Mouse (Mus musculus) embryonic facial prominence, embryonic 11.5 days (tissue): ENCODE results near the gene Gnb2. TPM values are rescaled to one million over a fixed set of nuclear protein-coding genes. Genes with fewer than 3 reads are reported as not detected.
A peak's percentile ranks its signal among the peaks of the same experiment; 100 is the strongest.

Experiments used
- ATAC-seq: fragments of 200-750 bp; cut with Nextera tagmentation; replicated peaks from 2 replicates; pipeline ENCODE4 v1.8.0; 2017; ENCODE audit warnings: low read depth; ENCODE audit not compliant: insufficient number of reproducible peaks, low FRiP score, low TSS enrichment
- DNase-seq: peaks from one replicate; pipeline ENCODE4 v3.0.0-alpha.2; 2015; ENCODE audit warnings: low spot score
- H3K27ac ChIP-seq: fragments of 300-500 bp; sonication (generic); replicated peaks from 2 replicates; pipeline ENCODE4 v1.5.1; 2014; ENCODE audit warnings: mild to moderate bottlenecking, low read depth, low read length, control low read depth
- H3K27me3 ChIP-seq: fragments of 300-500 bp; sonication (generic); 2 replicates; pipeline ENCODE4 v1.6.1; 2014; ENCODE audit warnings: mild to moderate bottlenecking, low read length, moderate library complexity, mixed read lengths; ENCODE audit not compliant: control insufficient read depth, insufficient read depth
- H3K36me3 ChIP-seq: fragments of 300-500 bp; sonication (generic); replicated peaks from 2 replicates; pipeline ENCODE4 v1.6.1; 2014; ENCODE audit warnings: low read depth, mild to moderate bottlenecking, low read length, moderate library complexity, mixed read lengths; ENCODE audit not compliant: control insufficient read depth, insufficient read depth
- H3K4me1 ChIP-seq: fragments of 300-500 bp; sonication (generic); 2 replicates; pipeline ENCODE4 v1.6.1; 2014; ENCODE audit warnings: low read length, mixed read lengths; ENCODE audit not compliant: control insufficient read depth, insufficient read depth
- H3K4me2 ChIP-seq: fragments of 300-500 bp; sonication (generic); 2 replicates; pipeline ENCODE4 v1.6.1; 2014; ENCODE audit warnings: low read depth, mild to moderate bottlenecking, control low read depth, low read length, moderate library complexity
- H3K4me3 ChIP-seq: fragments of 300-500 bp; sonication (generic); 2 replicates; pipeline ENCODE4 v1.5.1; 2014; ENCODE audit warnings: low read depth, low read length, control low read depth
- H3K9ac ChIP-seq: fragments of 300-500 bp; sonication (generic); replicated peaks from 2 replicates; pipeline ENCODE4 v1.6.1; 2014; ENCODE audit warnings: mild to moderate bottlenecking, control low read depth, low read length
- H3K9me3 ChIP-seq: fragments of 300-500 bp; sonication (generic); replicated peaks from 2 replicates; pipeline ENCODE4 v1.6.1; 2016; ENCODE audit warnings: mild to moderate bottlenecking, low read length, inconsistent platforms, mixed read lengths; ENCODE audit not compliant: control insufficient read depth
- WGBS: fragments of 180-500 bp; shearing (Covaris S2); extraction: QIAGEN DNeasy Blood & Tissue Kit; methylation state at CpG from one replicate; pipeline ENCODE4 v1.1.7; 2014; 5-methylcytosine and 5-hydroxymethylcytosine counted together
- polyA plus RNA-seq: library from polyadenylated mRNA; unstranded; fragments of >200 nt; fragmentation: Nextera tagmentation; extraction: Ambion mirVana; gene quantifications from 2 replicates; pipeline ENCODE4 v1.2.1, GENCODE M21; 2014

The Gnb2 gene
- 352 and 367 TPM in 2 replicates for polyA plus RNA-seq

- ATAC-seq (peak; percentile 53), DNase-seq (peak; percentile 99)
- H3K9ac ChIP-seq: peak within 1 kb of the TSS; percentile 87
- peak within 1 kb of the TSS; percentile 84 for H3K4me3 ChIP-seq
- H3K27me3 ChIP-seq: no peaks in the 10 kb centered on the region
- no peaks in the 10 kb centered on the region for H3K9me3 ChIP-seq
- peak within 1 kb of the TSS; percentile 89 for H3K4me2 ChIP-seq
- peaks cover 3% of the 10 kb centered on the region; the same call in 1 of the 2 replicates for H3K4me1 ChIP-seq
- WGBS: under 1% methylated on average over 40 of the region's 40 CpGs
- H3K27ac ChIP-seq: peak within 1 kb of the TSS; percentile 84
- H3K36me3 ChIP-seq: peaks cover 13% of the 10 kb centered on the region
These were observed at the start of gene Gnb2, which contains the start of gene Epo for GRCm38 (mm10) chr5:137533117-137533827. Gene Gnb2 (minus strand): TSS chr5:137533510. Gene Epo (minus strand): TSS chr5:137533242.

- no peak overlapping the region for H3K4me2 ChIP-seq
- no peak overlapping the region for H3K27ac ChIP-seq
- H3K4me1 ChIP-seq: peaks cover 5% of the 10 kb centered on the region; the same call in 1 of the 2 replicates
- H3K4me3 ChIP-seq: no peak overlapping the region
- no peaks in the 10 kb centered on the region for H3K9me3 ChIP-seq
- 0 out of 2 replicates have a peak, but pooled peaks cover 3% of the 10 kb centered on the region for H3K27me3 ChIP-seq
- WGBS: 27% methylated on average over 8 of the region's 8 CpGs
- no peak overlapping the region for H3K9ac ChIP-seq
- DNase-seq: no peak
- no peaks in the 10 kb centered on the region for H3K36me3 ChIP-seq
- ATAC-seq: no peak
These were observed 49.4 kb upstream of the Gnb2 start for GRCm38 (mm10) chr5:137582702-137583101.

GRCm38 (mm10) chr5:137580246-137580645, 46.9 kb upstream of the Gnb2 start:
- WGBS: 81% methylated on average over 6 of the region's 6 CpGs

GRCm38 (mm10) chr5:137574470-137574901, 41.2 kb upstream of the Gnb2 start:
- Histone ChIP-seq H3K4me1 (no peaks in the 10 kb centered on the region), H3K9me3 (no peaks in the 10 kb centered on the region), H3K27me3 (no peaks in the 10 kb centered on the region), H3K27ac (no peak overlapping the region), H3K9ac (peak overlapping the region; percentile 44), H3K36me3 (no peaks in the 10 kb centered on the region), H3K4me3 (peak overlapping the region; percentile 10; the same call in 1 of the 2 replicates), H3K4me2 (peak overlapping the region; percentile 51)
- no peak for ATAC-seq
- 4% methylated on average over 27 of the region's 27 CpGs for WGBS
- peak; percentile 49 for DNase-seq

More at GRCm38 (mm10) chr5:137580246-137580645, 46.9 kb upstream of the Gnb2 start:
- no peaks in the 10 kb centered on the region for H3K36me3 ChIP-seq
- no peak overlapping the region for H3K4me3 ChIP-seq
- peaks cover 5% of the 10 kb centered on the region; the same call in 1 of the 2 replicates for H3K4me1 ChIP-seq
- no peak overlapping the region for H3K27ac ChIP-seq
- DNase-seq (no peak), ATAC-seq (no peak)
- no peaks in the 10 kb centered on the region for H3K9me3 ChIP-seq
- no peak overlapping the region for H3K9ac ChIP-seq
- 0 out of 2 replicates have a peak, but pooled peaks cover 3% of the 10 kb centered on the region for H3K27me3 ChIP-seq
- no peak overlapping the region for H3K4me2 ChIP-seq

GRCm38 (mm10) chr5:137570691-137571586, 37.6 kb upstream of the Gnb2 start:
- DNase-seq (no peak), ATAC-seq (no peak)
- Histone ChIP-seq H3K4me3 (no peak overlapping the region), H3K9me3 (no peaks in the 10 kb centered on the region), H3K4me1 (no peaks in the 10 kb centered on the region), H3K36me3 (no peaks in the 10 kb centered on the region), H3K27me3 (no peaks in the 10 kb centered on the region), H3K4me2 (no peak overlapping the region), H3K9ac (no peak overlapping the region), H3K27ac (no peak overlapping the region)
- 77% methylated on average over 17 of the region's 17 CpGs for WGBS

GRCm38 (mm10) chr5:137570181-137570580, 36.9 kb upstream of the Gnb2 start:
- Histone ChIP-seq H3K4me1 (no peaks in the 10 kb centered on the region), H3K36me3 (no peaks in the 10 kb centered on the region), H3K4me2 (no peak overlapping the region), H3K27me3 (no peaks in the 10 kb centered on the region), H3K9ac (no peak overlapping the region), H3K4me3 (no peak overlapping the region), H3K9me3 (no peaks in the 10 kb centered on the region), H3K27ac (no peak overlapping the region)
- 59% methylated on average over 7 of the region's 7 CpGs for WGBS
- ATAC-seq: no peak
- no peak for DNase-seq

- Histone ChIP-seq H3K9ac (no peak within 1 kb of the TSS), H3K27me3 (no peaks in the 10 kb centered on the region), H3K4me3 (no peak within 1 kb of the TSS), H3K9me3 (no peaks in the 10 kb centered on the region), H3K27ac (no peak within 1 kb of the TSS), H3K4me1 (no peaks in the 10 kb centered on the region), H3K4me2 (0 out of 2 replicates have a peak within 1 kb of the TSS, but pooled peaks have one; percentile 10), H3K36me3 (no peaks in the 10 kb centered on the region)
- no peak for DNase-seq
- ATAC-seq: no peak
- 36% methylated on average over 9 of the region's 9 CpGs for WGBS
These were observed 36.4 kb upstream of the Gnb2 start, which contains the start of gene Tfr2 for GRCm38 (mm10) chr5:137569665-137570064. Gene Tfr2 (plus strand): TSS chr5:137569840.
